Mouse (Mus musculus) liver, postnatal 0 days (tissue): ENCODE data around the gene Kif26b. TPM values are rescaled to one million over a fixed set of nuclear protein-coding genes. Genes with fewer than 3 reads are reported as not detected.

ENCODE experiments used
- ATAC-seq: fragments of 200-750 bp; cut with Nextera tagmentation; 2 replicates; pipeline ENCODE4 v1.8.0; 2017; ENCODE audit warnings: mild to moderate bottlenecking, moderate library complexity
- DNase-seq: peaks from one replicate; pipeline ENCODE4 v3.0.0-alpha.2; 2016
- H3K27ac ChIP-seq: fragments of 300-500 bp; sonication (generic); 2 replicates; pipeline ENCODE4 v1.5.1; 2014; ENCODE audit warnings: antibody characterized with exemption, moderate library complexity, mild to moderate bottlenecking, low read depth
- H3K27me3 ChIP-seq: fragments of 300-500 bp; sonication (generic); 2 replicates; pipeline ENCODE4 v1.6.1; 2014; ENCODE audit warnings: low read length, control low read depth, mixed read lengths; ENCODE audit not compliant: insufficient read depth
- H3K36me3 ChIP-seq: fragments of 300-500 bp; sonication (generic); replicated peaks from 2 replicates; pipeline ENCODE4 v1.6.1; 2014; ENCODE audit warnings: mild to moderate bottlenecking, control low read depth, low read length, moderate library complexity, mixed read lengths; ENCODE audit not compliant: insufficient read depth
- H3K4me1 ChIP-seq: fragments of 300-500 bp; sonication (generic); 2 replicates; pipeline ENCODE4 v1.6.1; 2014; ENCODE audit warnings: antibody characterized with exemption, mild to moderate bottlenecking, control low read depth; ENCODE audit not compliant: insufficient read depth
- H3K4me2 ChIP-seq: fragments of 300-500 bp; sonication (generic); 2 replicates; pipeline ENCODE4 v1.6.1; 2014; ENCODE audit warnings: low read depth, mild to moderate bottlenecking, low read length, moderate library complexity, mixed read lengths
- H3K4me3 ChIP-seq: fragments of 300-500 bp; sonication (generic); 2 replicates; pipeline ENCODE4 v1.5.1; 2014; ENCODE audit warnings: low read depth, low read length
- H3K9ac ChIP-seq: fragments of 300-500 bp; sonication (generic); replicated peaks from 2 replicates; pipeline ENCODE4 v1.6.1; 2014; ENCODE audit warnings: mild to moderate bottlenecking, moderate library complexity
- H3K9me3 ChIP-seq: fragments of 300-500 bp; sonication (generic); 2 replicates; pipeline ENCODE4 v1.6.1; 2016; ENCODE audit warnings: mild to moderate bottlenecking, control low read depth, low read length, mixed read lengths
- CTCF ChIP-seq: sonication (generic); IDR thresholded peaks from 2 replicates; pipeline ENCODE4 v1.5.1; 2016; ENCODE audit warnings: antibody characterized with exemption, low read depth
- EP300 ChIP-seq: IDR thresholded peaks from 2 replicates; pipeline ENCODE4 v1.6.1; 2016; ENCODE audit warnings: antibody characterized with exemption, low read depth, mild to moderate bottlenecking
- WGBS: fragments of 180-500 bp; shearing (Covaris S2); extraction: QIAGEN DNeasy Blood & Tissue Kit; methylation state at CpG from one replicate; pipeline ENCODE4 v1.1.7; 2014; ENCODE audit not compliant: insufficient replicate concordance; 5-methylcytosine and 5-hydroxymethylcytosine counted together
- polyA plus RNA-seq: library from polyadenylated mRNA; unstranded; fragments of >200 nt; fragmentation: Nextera tagmentation; extraction: Ambion mirVana; gene quantifications from 2 replicates; pipeline ENCODE4 v1.2.1, GENCODE M21; 2015

Gene Kif26b
- polyA plus RNA-seq, 1 experiment from 2014 or later, result 0.02 TPM

- WGBS, result 61% methylated on average over 2 of the region's 2 CpGs
- no peak overlapping the region for H3K27ac ChIP-seq
- no peaks in the 10 kb centered on the region for H3K27me3 ChIP-seq
- H3K4me1 ChIP-seq, result no peaks in the 10 kb centered on the region
- H3K36me3 ChIP-seq, result no peaks in the 10 kb centered on the region
- H3K9me3 ChIP-seq, result no peaks in the 10 kb centered on the region
- no peak overlapping the region for H3K4me3 ChIP-seq
- H3K4me2 ChIP-seq, result no peak overlapping the region
- ATAC-seq (no peak), DNase-seq (no peak)
- no peak overlapping the region for H3K9ac ChIP-seq
- TF ChIP-seq EP300 (no peak), CTCF (no peak)
Observed at GRCm38 (mm10) chr1:178720821-178721220, 191.9 kb downstream of the Kif26b start.

GRCm38 (mm10) chr1:178722793-178723192 is 193.9 kb downstream of the Kif26b start:
- WGBS, result 79% methylated on average over 4 of the region's 4 CpGs
- no peak for ATAC-seq
- Histone ChIP-seq H3K27ac (no peak overlapping the region), H3K36me3 (no peaks in the 10 kb centered on the region), H3K4me1 (no peaks in the 10 kb centered on the region), H3K9me3 (no peaks in the 10 kb centered on the region), H3K4me3 (no peak overlapping the region), H3K9ac (no peak overlapping the region), H3K4me2 (no peak overlapping the region), H3K27me3 (no peaks in the 10 kb centered on the region)
- TF ChIP-seq EP300 (no peak), CTCF (no peak)
- DNase-seq, result no peak

- Histone ChIP-seq H3K36me3 (no peaks in the 10 kb centered on the region), H3K9ac (no peak overlapping the region), H3K4me2 (no peak overlapping the region), H3K4me1 (no peaks in the 10 kb centered on the region), H3K27me3 (no peaks in the 10 kb centered on the region), H3K9me3 (peaks cover 2% of the 10 kb centered on the region; the same call in 1 of the 2 replicates), H3K27ac (no peak overlapping the region), H3K4me3 (no peak overlapping the region)
- TF ChIP-seq EP300, result no peak
- no peak for TF ChIP-seq CTCF
- no peak for ATAC-seq
- DNase-seq, result no peak
- WGBS, result 69% methylated on average over 3 of the region's 3 CpGs
Observed at GRCm38 (mm10) chr1:178725536-178725935, 196.6 kb downstream of the Kif26b start.

- no peak overlapping the region for H3K9ac ChIP-seq
- WGBS, result 80% methylated on average over 6 of the region's 6 CpGs
- H3K27ac ChIP-seq, result no peak overlapping the region
- TF ChIP-seq CTCF (no peak), EP300 (no peak)
- H3K4me1 ChIP-seq, result no peaks in the 10 kb centered on the region
- DNase-seq (no peak), ATAC-seq (no peak)
- no peak overlapping the region for H3K4me2 ChIP-seq
- H3K36me3 ChIP-seq, result no peaks in the 10 kb centered on the region
- no peak overlapping the region for H3K4me3 ChIP-seq
- no peaks in the 10 kb centered on the region for H3K27me3 ChIP-seq
- H3K9me3 ChIP-seq, result peaks cover 2% of the 10 kb centered on the region; the same call in 1 of the 2 replicates
Observed at GRCm38 (mm10) chr1:178728256-178728655, 199.3 kb downstream of the Kif26b start.

- H3K4me3 ChIP-seq, result no peak overlapping the region
- no peaks in the 10 kb centered on the region for H3K4me1 ChIP-seq
- DNase-seq, result no peak
- no peaks in the 10 kb centered on the region for H3K27me3 ChIP-seq
- H3K9ac ChIP-seq, result no peak overlapping the region
- H3K4me2 ChIP-seq, result no peak overlapping the region
- no peak for TF ChIP-seq CTCF
- no peak for TF ChIP-seq EP300
- WGBS, result 86% methylated on average over 3 of the region's 3 CpGs
- ATAC-seq, result no peak
- no peaks in the 10 kb centered on the region for H3K36me3 ChIP-seq
- H3K27ac ChIP-seq, result no peak overlapping the region
- H3K9me3 ChIP-seq, result peaks cover 2% of the 10 kb centered on the region; the same call in 1 of the 2 replicates
Observed at GRCm38 (mm10) chr1:178730271-178730670, 201.3 kb downstream of the Kif26b start.

GRCm38 (mm10) chr1:178733035-178733434 is 204.1 kb downstream of the Kif26b start:
- H3K9me3 ChIP-seq, result peaks cover 2% of the 10 kb centered on the region; the same call in 1 of the 2 replicates
- WGBS, result 70% methylated on average over 9 of the region's 9 CpGs
- H3K27me3 ChIP-seq, result no peaks in the 10 kb centered on the region

GRCm38 (mm10) chr1:178734576-178734975 is 205.7 kb downstream of the Kif26b start:
- WGBS, result 68% methylated on average over 4 of the region's 4 CpGs
- Histone ChIP-seq H3K9ac (no peak overlapping the region), H3K27me3 (no peaks in the 10 kb centered on the region), H3K4me2 (no peak overlapping the region), H3K4me3 (no peak overlapping the region), H3K36me3 (no peaks in the 10 kb centered on the region), H3K9me3 (peaks cover 2% of the 10 kb centered on the region; the same call in 1 of the 2 replicates), H3K4me1 (no peaks in the 10 kb centered on the region), H3K27ac (no peak overlapping the region)
- TF ChIP-seq CTCF (no peak), EP300 (no peak)
- no peak for ATAC-seq
- no peak for DNase-seq

More at GRCm38 (mm10) chr1:178733035-178733434, 204.1 kb downstream of the Kif26b start:
- no peaks in the 10 kb centered on the region for H3K4me1 ChIP-seq
- no peak for ATAC-seq
- no peak overlapping the region for H3K4me3 ChIP-seq
- TF ChIP-seq EP300 (no peak), CTCF (no peak)
- no peak overlapping the region for H3K9ac ChIP-seq
- DNase-seq, result no peak
- no peak overlapping the region for H3K27ac ChIP-seq
- no peak overlapping the region for H3K4me2 ChIP-seq
- no peaks in the 10 kb centered on the region for H3K36me3 ChIP-seq
